Mouse (Mus musculus) small intestine, adult 2 months (tissue): ENCODE measurements around the gene 9230102O04Rik. TPM values are rescaled to one million over a fixed set of nuclear protein-coding genes. Genes with fewer than 3 reads are reported as not detected.

Source experiments
- H3K27ac ChIP-seq: fragments of 200-500 bp; 2 replicates; pipeline ENCODE4 v1.5.1; 2012; ENCODE audit warnings: low read depth, low read length, control low read depth, inconsistent platforms; ENCODE audit not compliant: insufficient read depth
- H3K27me3 ChIP-seq: fragments of 200-500 bp; 2 replicates; pipeline ENCODE4 v1.6.1; 2012; ENCODE audit warnings: mild to moderate bottlenecking, moderate library complexity, low read length, inconsistent platforms; ENCODE audit not compliant: control insufficient read depth, insufficient read depth
- H3K36me3 ChIP-seq: fragments of 200-500 bp; 2 replicates; pipeline ENCODE4 v1.6.1; 2012; ENCODE audit warnings: mild to moderate bottlenecking, low read length, control low read depth, inconsistent platforms; ENCODE audit not compliant: control insufficient read depth, insufficient read depth
- H3K4me1 ChIP-seq: fragments of 200-500 bp; 2 replicates; pipeline ENCODE4 v1.6.1; 2012; ENCODE audit warnings: low read length, inconsistent platforms, mixed read lengths; ENCODE audit not compliant: control insufficient read depth, insufficient read depth, insufficient read length
- H3K4me3 ChIP-seq: fragments of 200-500 bp; 2 replicates; pipeline ENCODE4 v1.5.1; 2012; ENCODE audit warnings: low read depth, mild to moderate bottlenecking, control low read depth, inconsistent platforms, low read length, moderate library complexity
- CTCF ChIP-seq: fragments of 200-500 bp; IDR thresholded peaks from 2 replicates; pipeline ENCODE4 v1.5.1; 2012; ENCODE audit warnings: low read depth, mild to moderate bottlenecking, control low read depth, inconsistent platforms, low read length, moderate library complexity, mixed read lengths; ENCODE audit not compliant: insufficient replicate concordance, insufficient read length; ENCODE audit errors: extremely low read depth
- POLR2A ChIP-seq: fragments of 200-500 bp; IDR thresholded peaks from 2 replicates; pipeline ENCODE4 v1.6.1; 2012; ENCODE audit warnings: low read depth, mild to moderate bottlenecking, control low read depth, inconsistent platforms, low read length, moderate library complexity
- WGBS: fragments of 180-500 bp; shearing (Covaris S2); methylation state at CpG from one replicate; pipeline ENCODE4 v1.1.7; 2018; 5-methylcytosine and 5-hydroxymethylcytosine counted together
- polyA plus RNA-seq: library from polyadenylated mRNA; depleted of rRNA; stranded (reverse); fragments of >200 nt; gene quantifications from 2 replicates; pipeline ENCODE4 v1.2.3, GENCODE M21; 2012

Gene 9230102O04Rik
- polyA plus RNA-seq, 1 experiment: not detected

- peaks cover 56% of the 10 kb centered on the region for H3K27me3 ChIP-seq
- no peak overlapping the region for H3K4me3 ChIP-seq
- no peaks in the 10 kb centered on the region for H3K36me3 ChIP-seq
- H3K4me1 ChIP-seq: peaks cover 6% of the 10 kb centered on the region
- TF ChIP-seq POLR2A (no peak), CTCF (no peak)
- H3K27ac ChIP-seq: no peak overlapping the region
- 6% methylated on average over 5 of the region's 5 CpGs for WGBS
Measured at GRCm38 (mm10) chr2:9890906-9891305, 1.6 kb upstream of the 9230102O04Rik start.

- Histone ChIP-seq H3K27ac (no peak overlapping the region), H3K36me3 (no peaks in the 10 kb centered on the region), H3K4me3 (no peak overlapping the region), H3K27me3 (peaks cover 56% of the 10 kb centered on the region), H3K4me1 (peaks cover 6% of the 10 kb centered on the region)
- TF ChIP-seq CTCF (no peak), POLR2A (no peak)
- WGBS: 9% methylated on average over 8 of the region's 8 CpGs
Measured at GRCm38 (mm10) chr2:9890251-9890650, 911 bp upstream of the 9230102O04Rik start.

GRCm38 (mm10) chr2:9889651-9890183 is 377 bp upstream of the 9230102O04Rik start, which contains the start of gene Gata3:
Gata3 (minus strand) TSS chr2:9890034.
- Histone ChIP-seq H3K4me3 (peak within 1 kb of the TSS; percentile 37), H3K36me3 (no peaks in the 10 kb centered on the region), H3K27me3 (peaks cover 56% of the 10 kb centered on the region), H3K4me1 (peaks cover 6% of the 10 kb centered on the region), H3K27ac (no peak within 1 kb of the TSS)
- TF ChIP-seq CTCF: no peak
- TF ChIP-seq POLR2A: no peak
- WGBS: 3% methylated on average over 23 of the region's 23 CpGs

DNA sequence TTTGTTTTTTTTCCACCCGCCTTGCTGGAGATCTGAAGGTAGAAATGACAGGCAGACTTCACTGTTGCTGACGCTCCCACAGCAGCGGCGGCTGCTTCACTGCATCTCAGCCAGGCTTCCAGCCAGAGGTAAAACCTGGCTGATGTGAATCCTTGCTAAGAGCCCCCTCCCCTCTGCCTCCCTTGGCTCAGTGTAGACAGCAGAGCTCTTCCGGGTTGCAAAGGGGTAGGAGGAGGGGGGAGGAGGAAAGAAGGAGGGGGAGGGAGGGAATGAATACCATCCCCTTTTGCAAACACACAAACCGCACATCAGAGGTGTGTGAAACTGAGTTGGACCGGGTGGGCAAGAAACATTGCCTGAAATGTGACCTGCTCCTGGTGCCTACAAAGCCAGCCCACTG is 1.7 kb downstream of the 9230102O04Rik start:
- H3K27me3 ChIP-seq: peaks cover 70% of the 10 kb centered on the region

GRCm38 (mm10) chr2:9886921-9887610 is 2.3 kb downstream of the 9230102O04Rik start:
- H3K27me3 ChIP-seq: peaks cover 75% of the 10 kb centered on the region
- 16% methylated on average over 7 of the region's 7 CpGs for WGBS
- no peak overlapping the region for H3K4me3 ChIP-seq
- H3K4me1 ChIP-seq: peaks cover 8% of the 10 kb centered on the region
- no peaks in the 10 kb centered on the region for H3K36me3 ChIP-seq
- no peak for TF ChIP-seq CTCF
- TF ChIP-seq POLR2A: no peak
- H3K27ac ChIP-seq: no peak overlapping the region

More for the DNA sequence above, 1.7 kb downstream of the 9230102O04Rik start:
- TF ChIP-seq CTCF (no peak), POLR2A (no peak)
- WGBS: 3% methylated on average over 7 of the region's 7 CpGs
- H3K36me3 ChIP-seq: no peaks in the 10 kb centered on the region
- no peak overlapping the region for H3K27ac ChIP-seq
- H3K4me3 ChIP-seq: no peak overlapping the region
- peaks cover 8% of the 10 kb centered on the region for H3K4me1 ChIP-seq

GRCm38 (mm10) chr2:9886031-9886430 is 3.3 kb downstream of the 9230102O04Rik start:
- TF ChIP-seq CTCF (no peak), POLR2A (no peak)
- Histone ChIP-seq H3K4me3 (no peak overlapping the region), H3K4me1 (peaks cover 8% of the 10 kb centered on the region), H3K27ac (no peak overlapping the region), H3K36me3 (no peaks in the 10 kb centered on the region), H3K27me3 (peaks cover 83% of the 10 kb centered on the region)
- WGBS: 47% methylated on average over 3 of the region's 3 CpGs

- TF ChIP-seq CTCF (no peak), POLR2A (no peak)
- WGBS: 13% methylated on average over 14 of the region's 14 CpGs
- peaks cover 8% of the 10 kb centered on the region for H3K4me1 ChIP-seq
- H3K27me3 ChIP-seq: peaks cover 88% of the 10 kb centered on the region
- H3K27ac ChIP-seq: no peak overlapping the region
- no peak overlapping the region for H3K4me3 ChIP-seq
- no peaks in the 10 kb centered on the region for H3K36me3 ChIP-seq
Measured at GRCm38 (mm10) chr2:9885217-9885770, 4.0 kb downstream of the 9230102O04Rik start.
